Mouse (Mus musculus) C3H10T1/2 (cell line): Measurements from ENCODE around the gene Ppp1r11. TPM values are rescaled to one million over a fixed set of nuclear protein-coding genes. Genes with fewer than 3 reads are reported as not detected.

Experiments
- polyA plus RNA-seq, 2 experiments: library from polyadenylated mRNA; unstranded; fragments of >200 nt; fragmentation: generic; extraction: Trizol; gene quantifications; one replicate each; pipeline ENCODE4 v1.2.1; 2012; ENCODE audit warnings: missing spikeins in 2 of 2

The Ppp1r11 gene
- 100 to 1,000 TPM; 197 to 372 TPM for polyA plus RNA-seq

GRCm38 (mm10) chr17:36950981-36951947, at the start of gene Ppp1r11:
Gene Ppp1r11 (minus strand): TSS chr17:36951741.

GRCm38 (mm10) chr17:37000863-37001262, 49.3 kb upstream of the Ppp1r11 start, which contains the start of gene Zfp57:
Gene Zfp57 (plus strand): TSS chr17:37001163.

GRCm38 (mm10) chr17:36989437-36989836, 37.9 kb upstream of the Ppp1r11 start, which contains the start of gene H2-M5:
Gene H2-M5 (minus strand): TSS chr17:36989537.

GRCm38 (mm10) chr17:36981221-36981813, 29.8 kb upstream of the Ppp1r11 start, which contains the start of gene 2410137M14Rik:
Gene 2410137M14Rik (minus strand): TSS chr17:36981237.

GRCm38 (mm10) chr17:36957999-36958743, 6.6 kb upstream of the Ppp1r11 start, which contains the start of the genes Znrd1 and Znrd1as:
Gene Znrd1 (minus strand): TSS chr17:36958559.
Gene Znrd1as (plus strand): TSS chr17:36958592.

GRCm38 (mm10) chr17:36942791-36943471, 8.6 kb downstream of the Ppp1r11 start, which contains the start of gene Rnf39:
Gene Rnf39 (plus strand): TSS chr17:36942918.

Other genes with a start within 250 kb of the Ppp1r11 start
- not detected for gene H2-M10.5, start 178.8 kb downstream of the Ppp1r11 start, polyA plus RNA-seq
- not detected for gene H2-M10.6, start 139.6 kb downstream of the Ppp1r11 start, polyA plus RNA-seq
- gene Trim26, start 114.6 kb downstream of the Ppp1r11 start, polyA plus RNA-seq: 10 to 100 TPM in 1 of 2 experiments, 1 to 10 TPM in 1; 8.2 to 32.7 TPM
- not detected for gene Trim15, start 84.5 kb downstream of the Ppp1r11 start, polyA plus RNA-seq
- under 1 TPM in 1 of 2 experiments, not detected in 1; 0.01 TPM for gene Trim10, start 82.2 kb downstream of the Ppp1r11 start, polyA plus RNA-seq
- not detected for gene Trim40, start 61.6 kb downstream of the Ppp1r11 start, polyA plus RNA-seq
- not detected for gene Trim31, start 53.6 kb downstream of the Ppp1r11 start, polyA plus RNA-seq
- gene Rnf39, start 8.8 kb downstream of the Ppp1r11 start, polyA plus RNA-seq: under 1 TPM; 0.05 to 0.08 TPM
- gene Znrd1, start 6.8 kb upstream of the Ppp1r11 start, polyA plus RNA-seq: 100 to 1,000 TPM in 1 of 2 experiments, 10 to 100 TPM in 1; 84.4 to 119 TPM
- gene Znrd1as, start 6.9 kb upstream of the Ppp1r11 start, polyA plus RNA-seq: 1 to 10 TPM in 1 of 2 experiments, under 1 TPM in 1; 0.77 to 7.1 TPM
- gene 2410137M14Rik, start 29.5 kb upstream of the Ppp1r11 start, polyA plus RNA-seq: not detected
- under 1 TPM in 1 of 2 experiments, not detected in 1; 0.40 TPM for gene H2-M5, start 37.8 kb upstream of the Ppp1r11 start, polyA plus RNA-seq
- 1 to 10 TPM; 4.6 to 6.5 TPM for gene Zfp57, start 49.4 kb upstream of the Ppp1r11 start, polyA plus RNA-seq
- under 1 TPM in 1 of 2 experiments, not detected in 1; 0.04 TPM for gene Mog, start 71.7 kb upstream of the Ppp1r11 start, polyA plus RNA-seq
- gene Gabbr1, start 94.2 kb upstream of the Ppp1r11 start, polyA plus RNA-seq: 10 to 100 TPM in 1 of 2 experiments, 1 to 10 TPM in 1; 2.5 to 13.3 TPM
- not detected for gene Olfr90, start 136.8 kb upstream of the Ppp1r11 start, polyA plus RNA-seq
- gene Olfr91, start 146.5 kb upstream of the Ppp1r11 start, polyA plus RNA-seq: not detected
- not detected for gene Olfr92, start 168.3 kb upstream of the Ppp1r11 start, polyA plus RNA-seq
- gene Olfr93, start 209.8 kb upstream of the Ppp1r11 start, polyA plus RNA-seq: not detected
- gene Ubd, start 242.2 kb upstream of the Ppp1r11 start, polyA plus RNA-seq: under 1 TPM in 1 of 2 experiments, not detected in 1; 0.34 TPM
- not detected for gene Olfr94, start 249.3 kb upstream of the Ppp1r11 start, polyA plus RNA-seq